Mouse (Mus musculus): ENCODE measurements at regions not wholly inside any gene's neighbourhood (a gene's known extent, or its start where the extent isn't known, plus 50 kb on each side); places are given as distances from the start of the nearest gene placed in this dataset.
"Not testable (repeated sequence)": the region's sequence is repeated elsewhere in the genome, so short reads cannot be mapped to it uniquely, and the experiment has no call there.

GRCm38 (mm10) chr11:42754481-42755272 lies 280.9 kb upstream of the Gm9972 start:
- in situ Hi-C loops (cut with MboI, MseI) = no loop called here

- in situ Hi-C loops (cut with MboI, MseI) = no loop called here
These were observed 280.1 kb upstream of the Gm9972 start for GRCm38 (mm10) chr11:42755415-42755814.

- in situ Hi-C loops (cut with MboI, MseI) = no loop called here
These were observed 270.3 kb upstream of the Gm9972 start for GRCm38 (mm10) chr11:42765213-42765612.

- in situ Hi-C loops (cut with MboI, MseI) = loop anchor here (10.0 kb wide), 1 partner anchor 140 kb away; no protein-coding TSS in a partner anchor
These were observed 260.4 kb upstream of the Gm9972 start for GRCm38 (mm10) chr11:42775074-42775676.

GRCm38 (mm10) chr11:42811487-42811886 lies 224.1 kb upstream of the Gm9972 start:
- in situ Hi-C loops (cut with MboI, MseI) = no loop called here

- in situ Hi-C loops (cut with MboI, MseI) = no loop called here
These were observed 219.8 kb upstream of the Gm9972 start for GRCm38 (mm10) chr11:42815753-42816152.

GRCm38 (mm10) chr11:42822835-42823234 lies 212.7 kb upstream of the Gm9972 start:
- in situ Hi-C loops (cut with MboI, MseI) = no loop called here

GRCm38 (mm10) chr11:42845795-42846194 lies 189.8 kb upstream of the Gm9972 start:
- in situ Hi-C loops (cut with MboI, MseI) = no loop called here

- in situ Hi-C loops (cut with MboI, MseI) = no loop called here
These were observed 181.1 kb upstream of the Gm9972 start for GRCm38 (mm10) chr11:42854411-42854810.

GRCm38 (mm10) chr11:42857687-42858086 lies 177.9 kb upstream of the Gm9972 start:
- in situ Hi-C loops (cut with MboI, MseI) = no loop called here

GRCm38 (mm10) chr11:42874056-42874455 lies 161.5 kb upstream of the Gm9972 start:
- in situ Hi-C loops (cut with MboI, MseI) = no loop called here

- in situ Hi-C loops (cut with MboI, MseI) = no loop called here
These were observed 135.5 kb upstream of the Gm9972 start for GRCm38 (mm10) chr11:42900024-42900423.

- in situ Hi-C loops (cut with MboI, MseI) = no loop called here
These were observed 132.0 kb upstream of the Gm9972 start for GRCm38 (mm10) chr11:42903459-42904012.

GRCm38 (mm10) chr11:42905561-42905960 lies 130.0 kb upstream of the Gm9972 start:
- in situ Hi-C loops (cut with MboI, MseI) = no loop called here

- in situ Hi-C loops (cut with MboI, MseI) = no loop called here
These were observed 129.5 kb upstream of the Gm9972 start for GRCm38 (mm10) chr11:42906020-42906419.

GRCm38 (mm10) chr11:42916421-42917181 lies 118.9 kb upstream of the Gm9972 start:
- in situ Hi-C loops (cut with MboI, MseI) = loop anchor here (10.0 kb wide), 1 partner anchor 142 kb away; no protein-coding TSS in a partner anchor

GRCm38 (mm10) chr11:42919221-42919620 lies 116.3 kb upstream of the Gm9972 start:
- in situ Hi-C loops (cut with MboI, MseI) = loop anchor here (10.0 kb wide), 1 partner anchor 144 kb away; no protein-coding TSS in a partner anchor

GRCm38 (mm10) chr11:42927156-42927555 lies 108.4 kb upstream of the Gm9972 start:
- in situ Hi-C loops (cut with MboI, MseI) = no loop called here

GRCm38 (mm10) chr11:42928916-42929315 lies 106.6 kb upstream of the Gm9972 start:
- in situ Hi-C loops (cut with MboI, MseI) = no loop called here

- in situ Hi-C loops (cut with MboI, MseI) = not testable (repeated sequence)
These were observed 96.3 kb upstream of the Gm9972 start for GRCm38 (mm10) chr11:42939271-42939670.

- in situ Hi-C loops (cut with MboI, MseI) = no loop called here
These were observed 94.0 kb upstream of the Gm9972 start for GRCm38 (mm10) chr11:42941561-42941960.

GRCm38 (mm10) chr11:42942284-42942683 lies 93.3 kb upstream of the Gm9972 start:
- in situ Hi-C loops (cut with MboI, MseI) = no loop called here
